Mouse (Mus musculus) embryo, embryonic 11 days (tissue): Measurements from ENCODE around the gene Sirt1.
"Not testable (repeated sequence)": the region's sequence is repeated elsewhere in the genome, so short reads cannot be mapped to it uniquely, and the experiment has no call there.

Experiments
- DNase-seq: peaks from one replicate; pipeline ENCODE4 v3.0.0-alpha.2; 2015

Sirt1 gene

DNA sequence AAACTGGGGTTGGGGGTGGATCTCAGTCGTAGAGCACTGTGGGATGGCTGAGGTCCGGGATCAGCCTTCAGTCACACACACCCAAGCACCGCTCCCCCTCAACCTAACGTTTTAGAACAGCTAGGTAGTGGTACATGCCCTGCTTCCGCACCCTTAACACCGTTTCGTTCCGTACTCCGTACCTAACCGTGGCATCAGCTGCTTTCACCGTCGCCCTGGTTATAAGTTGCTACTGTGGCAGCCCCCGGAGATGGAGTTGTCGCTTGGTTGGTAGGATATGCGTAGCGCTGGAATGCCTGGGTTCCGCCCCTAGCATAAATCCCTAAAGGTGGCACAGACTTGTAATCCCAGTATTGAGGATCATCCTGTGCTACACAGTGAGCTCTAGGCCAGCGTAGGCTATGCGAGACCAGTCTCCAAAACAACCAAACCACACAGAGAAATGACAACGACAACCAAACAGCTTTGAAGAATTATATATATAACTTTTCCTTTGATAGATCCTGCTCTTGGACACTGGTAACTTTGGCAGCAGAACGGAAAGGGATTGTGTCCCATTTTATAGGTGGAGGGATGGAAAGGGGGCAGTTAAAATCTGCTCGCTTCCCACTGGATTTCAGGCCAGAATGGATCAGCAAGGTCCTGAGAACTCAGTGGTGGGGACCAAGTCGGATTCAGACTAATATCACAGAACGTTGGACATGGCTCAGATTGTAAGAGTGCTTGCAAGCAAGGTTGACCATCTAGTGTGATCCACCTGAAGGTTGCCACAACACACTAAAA, at the start of gene Sirt1:
Gene Sirt1 (minus strand): TSS at position 207 of the 783 bp plus-strand sequence.
- peak; percentile 10 for DNase-seq

DNA sequence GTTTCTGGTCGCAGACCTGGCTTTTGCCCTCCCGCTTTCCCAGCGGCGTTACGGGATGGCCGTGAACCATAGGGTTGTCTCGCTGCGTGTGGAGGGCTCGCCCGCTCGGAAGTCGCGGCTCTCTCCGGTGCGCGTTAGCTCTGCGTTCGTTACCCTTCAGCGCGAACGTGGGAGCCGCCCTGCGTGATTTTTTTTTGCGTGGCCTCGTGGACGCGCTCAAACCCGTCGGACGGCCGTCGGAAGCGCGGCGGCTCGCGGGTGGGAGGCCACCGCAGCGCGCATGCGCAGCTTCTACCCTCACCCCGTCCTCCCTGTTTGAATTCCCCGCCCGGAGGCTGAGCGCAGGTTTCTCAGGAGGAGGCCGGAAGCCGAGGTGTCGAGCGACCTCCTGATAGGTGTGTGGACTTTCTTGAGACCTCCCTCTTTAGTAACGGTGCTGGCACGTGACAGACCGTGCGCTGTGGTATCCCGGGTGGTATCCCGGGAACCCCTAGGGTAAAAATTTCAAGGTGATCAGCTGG, 48.3 kb upstream of the Sirt1 start, which contains the start of gene Ctnna3:
Gene Ctnna3 (plus strand): TSS at position 314 of the 521 bp plus-strand sequence.
- DNase-seq: peak; percentile 96

DNA sequence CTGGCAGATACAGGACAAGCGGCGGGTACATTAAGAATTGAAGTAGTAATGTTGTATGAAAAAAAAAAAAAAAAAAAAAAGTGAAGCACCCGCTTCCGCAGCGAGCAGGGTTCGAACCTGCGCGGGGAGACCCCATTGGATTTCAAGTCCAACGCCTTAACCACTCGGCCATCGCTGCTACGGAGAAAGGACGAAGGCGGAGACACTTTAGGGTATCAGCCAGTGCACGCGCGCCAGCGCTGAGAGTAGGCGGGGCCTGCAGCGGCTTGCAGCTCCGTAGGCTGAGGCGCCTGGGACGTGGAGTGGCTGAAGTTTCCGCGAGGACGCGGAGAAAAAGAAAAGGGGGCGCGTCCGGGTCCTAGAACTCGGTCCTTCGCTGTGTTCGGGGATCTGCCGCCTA, 47.9 kb upstream of the Sirt1 start:
- peak; percentile 94 for DNase-seq

DNA sequence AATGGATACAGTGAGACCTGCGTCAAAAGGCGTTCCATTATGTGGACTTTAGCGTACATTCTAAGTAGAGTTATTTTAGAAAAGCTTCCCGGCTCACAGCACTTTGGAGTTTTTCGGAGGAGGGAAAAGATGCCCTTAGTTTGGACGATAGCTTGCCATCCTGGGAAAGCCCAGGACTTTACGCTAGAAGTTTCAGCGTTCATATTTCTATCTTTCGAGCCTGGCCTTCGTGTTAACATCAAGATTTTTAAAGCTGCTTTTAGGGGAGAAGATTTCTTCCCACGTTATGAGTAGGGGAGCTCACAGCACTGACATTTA, 47.5 kb upstream of the Sirt1 start:
- DNase-seq: no peak

DNA sequence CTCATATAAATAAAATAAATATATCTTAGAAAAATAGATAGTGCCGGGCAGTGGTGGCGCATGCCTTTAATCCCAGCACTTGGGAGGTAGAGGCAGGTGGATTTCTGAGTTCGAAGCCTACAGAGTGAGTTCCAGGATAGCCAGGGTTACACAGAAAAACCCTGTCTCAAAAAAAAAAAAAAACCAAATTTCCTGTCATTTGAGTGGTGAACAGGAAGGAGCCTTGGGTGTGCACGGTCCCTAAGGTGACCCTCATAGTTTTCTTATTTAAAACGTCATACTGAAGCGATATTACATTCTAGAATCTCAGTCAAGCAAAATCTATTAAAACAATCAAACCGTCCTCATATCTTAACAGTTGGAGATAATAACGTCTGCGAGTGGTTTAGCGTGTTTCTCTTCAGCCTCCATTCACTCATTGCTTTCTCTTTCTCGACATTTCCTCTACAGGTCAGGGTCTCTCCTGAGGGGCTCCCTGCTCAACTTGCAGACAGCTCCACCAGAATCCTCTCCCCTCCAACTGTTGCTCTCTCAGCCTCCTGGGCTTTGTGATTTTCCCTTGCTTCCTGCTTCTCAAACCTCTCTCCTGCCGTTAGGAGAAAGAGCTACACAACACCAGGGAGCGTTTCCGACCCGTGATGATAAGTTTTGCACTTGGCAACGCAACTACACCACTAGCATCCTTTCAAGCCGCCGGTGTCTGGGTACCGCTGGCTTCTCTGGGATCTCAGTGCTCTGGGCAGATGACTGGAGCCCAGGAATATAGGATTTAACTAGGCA, 46.9 kb upstream of the Sirt1 start:
- DNase-seq: peak; percentile 74

DNA sequence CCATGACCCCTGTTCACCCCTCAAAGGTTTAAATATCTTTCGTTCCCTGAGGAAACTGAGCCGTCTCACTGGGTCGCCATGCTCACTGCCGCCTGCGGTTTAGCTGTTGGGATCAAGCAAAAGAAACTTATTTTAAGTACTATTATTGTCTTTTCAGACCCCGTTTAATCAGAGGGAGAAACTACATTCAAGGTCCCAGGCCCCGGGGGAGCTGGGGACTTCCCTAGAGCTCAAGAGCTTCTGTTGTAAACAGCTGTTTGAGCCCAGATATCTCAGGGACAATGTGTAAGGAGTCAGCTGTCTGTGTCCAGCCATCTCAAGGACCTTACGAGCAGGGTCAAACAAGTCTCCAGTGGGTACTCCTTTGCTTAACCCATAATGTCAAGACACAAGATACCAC, 45.6 kb upstream of the Sirt1 start:
- DNase-seq: no peak

DNA sequence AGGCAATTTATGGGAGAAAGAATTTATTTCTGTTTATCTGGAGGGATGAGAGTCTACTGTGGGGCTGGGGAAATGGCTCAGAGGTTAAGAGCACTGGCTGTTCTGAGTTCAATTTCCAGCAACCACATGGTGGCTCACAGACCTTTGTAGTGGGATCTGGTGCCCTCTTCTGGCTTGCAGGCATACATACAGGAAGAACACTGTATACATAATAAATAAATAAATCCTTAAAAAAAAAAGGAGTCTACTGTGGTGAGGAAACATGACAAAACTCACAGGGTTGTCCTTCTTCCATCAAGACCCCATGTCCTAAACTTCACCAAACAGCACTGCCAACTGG, 42.9 kb upstream of the Sirt1 start:
- DNase-seq: no peak

DNA sequence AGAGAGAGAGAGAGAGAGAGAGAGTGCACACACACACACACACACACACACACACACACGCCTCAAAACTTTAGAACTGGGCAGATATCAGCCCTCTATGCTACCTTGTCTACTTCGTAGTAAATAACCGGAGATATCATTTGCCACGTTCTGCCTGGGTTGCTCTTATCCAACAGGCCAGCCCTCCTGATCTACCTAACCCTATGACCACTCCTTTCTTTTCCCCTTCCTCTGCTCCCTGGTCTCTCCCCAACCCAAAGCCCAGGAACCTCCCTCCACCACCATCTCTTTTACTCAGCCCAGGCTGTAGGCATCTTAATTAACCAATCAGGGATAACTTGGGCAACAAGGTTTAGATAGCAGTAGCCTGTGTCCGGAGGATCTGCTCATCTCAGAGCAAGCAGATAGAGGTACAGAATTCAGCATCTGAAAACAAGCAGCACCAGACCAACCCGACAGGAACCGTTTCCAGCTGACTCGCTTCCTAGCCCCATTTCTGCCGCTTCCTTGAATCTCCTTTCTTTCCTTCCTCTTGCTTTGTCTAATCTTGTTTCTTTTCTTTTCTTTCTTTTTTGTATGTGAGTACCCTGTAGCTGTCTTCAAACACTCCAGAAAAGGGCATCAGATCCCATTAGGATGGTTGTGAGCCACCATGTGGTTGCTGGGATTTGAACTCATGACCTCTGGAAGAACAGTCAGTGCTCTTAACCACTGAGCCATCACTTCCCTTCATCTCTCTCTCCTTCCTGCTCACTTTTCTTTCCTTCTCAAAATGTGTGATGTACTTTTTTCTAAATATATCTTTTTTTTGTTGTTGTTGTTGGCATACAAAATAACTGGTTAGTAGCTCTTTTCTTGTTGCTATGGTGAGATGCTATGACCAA, 42.3 kb upstream of the Sirt1 start:
- no peak for DNase-seq

DNA sequence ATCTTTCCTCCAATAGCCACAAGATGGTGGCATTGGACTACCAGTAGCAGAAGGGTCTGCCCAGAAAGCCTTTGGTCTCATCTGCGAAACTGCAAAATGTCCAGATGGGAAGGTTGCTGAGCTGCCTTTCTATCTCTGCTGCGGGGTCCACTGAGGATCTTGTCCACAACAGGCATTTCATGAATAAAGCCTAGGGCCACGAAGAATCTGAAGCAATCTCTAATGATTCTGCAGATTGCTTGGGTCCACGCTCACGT, 41.2 kb upstream of the Sirt1 start:
- DNase-seq: no peak

DNA sequence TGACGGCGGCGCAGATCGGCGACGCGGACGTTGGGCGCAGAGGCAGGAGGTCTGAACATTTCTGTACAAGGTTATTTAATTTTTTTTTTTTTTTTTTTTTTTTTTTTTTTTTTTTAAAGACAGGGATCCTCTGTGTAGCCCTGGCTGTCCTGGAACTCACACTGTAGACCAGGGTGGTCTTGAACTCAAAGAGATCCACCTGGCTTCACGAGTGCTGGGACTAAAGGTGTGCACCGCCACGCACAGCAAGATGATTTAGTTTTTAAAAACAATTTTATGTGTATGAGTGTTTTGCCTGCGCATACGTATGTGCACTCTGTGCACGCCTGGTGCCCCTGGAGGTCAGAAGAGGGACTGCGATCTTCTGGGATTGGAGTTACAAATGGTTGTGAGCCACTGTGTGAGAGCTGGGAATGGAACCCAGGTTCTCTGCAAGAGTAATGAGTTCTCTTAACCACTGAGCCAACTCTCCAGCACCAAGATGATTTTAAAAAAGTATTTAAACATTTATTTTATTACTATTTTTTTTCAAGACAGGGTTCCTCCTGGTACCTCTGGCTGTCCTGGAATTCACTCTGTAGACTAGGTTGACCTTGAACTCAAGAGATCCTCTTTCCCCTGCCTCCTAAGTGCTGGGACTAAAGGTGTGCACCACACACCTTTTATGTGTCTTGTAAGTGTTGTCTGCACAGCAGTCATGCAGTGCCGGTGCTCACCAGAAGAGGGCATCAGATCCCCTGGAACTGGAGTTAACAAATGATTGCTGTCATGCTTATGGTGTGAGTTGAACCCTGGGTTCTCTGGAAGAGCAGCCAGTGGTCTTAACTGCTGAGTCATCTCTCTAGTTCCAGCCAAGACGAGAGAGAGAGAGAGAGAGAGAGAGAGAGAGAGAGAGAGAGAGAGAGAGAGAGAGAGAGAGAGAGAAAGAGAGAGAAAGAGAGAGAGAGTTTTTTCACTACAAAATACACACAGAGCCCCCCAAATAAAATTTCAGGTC, 40.5 kb upstream of the Sirt1 start, which contains the start of gene Gm7075:
Gene Gm7075 (minus strand): TSS at position 51 of the 997 bp plus-strand sequence.
- no peak for DNase-seq

DNA sequence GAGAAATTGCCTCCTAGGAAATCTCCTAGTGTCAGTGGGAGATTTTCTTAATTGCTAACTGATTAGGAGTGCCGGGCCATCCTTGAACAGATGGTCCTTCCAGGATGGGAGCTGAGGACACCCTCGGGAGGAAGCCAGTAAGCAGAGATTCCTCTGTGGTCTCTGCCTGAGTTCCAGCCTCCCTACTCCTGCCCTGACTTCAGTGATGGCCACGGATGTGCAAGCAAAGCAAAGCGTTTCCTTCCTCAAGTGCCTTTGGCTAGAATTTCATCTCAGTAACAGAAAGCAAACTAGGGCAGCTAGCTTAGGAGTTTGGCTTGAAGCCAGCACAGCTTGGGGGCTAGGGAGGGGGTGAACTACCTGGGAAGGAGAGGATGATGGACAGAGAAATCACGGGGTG, 35.6 kb upstream of the Sirt1 start:
- no peak for DNase-seq

DNA sequence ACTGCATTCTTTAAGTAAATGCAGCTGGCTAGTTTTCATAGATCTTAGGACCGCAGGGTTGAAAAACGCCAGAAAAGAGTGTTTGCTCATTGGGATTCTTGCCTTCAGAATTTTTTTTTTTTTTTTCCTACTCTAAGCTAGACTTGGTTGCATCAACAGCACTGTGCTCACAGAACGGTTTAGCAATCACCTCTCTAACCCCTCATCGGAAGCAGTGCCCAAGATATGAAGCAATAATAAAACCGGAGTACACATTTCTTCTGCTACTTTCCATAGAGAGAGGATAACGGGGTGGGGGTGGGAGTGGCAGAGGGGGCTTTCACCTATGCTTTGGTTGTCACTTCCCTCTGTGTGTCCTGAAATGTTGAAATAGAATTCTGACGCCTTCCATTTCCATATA, 34.3 kb upstream of the Sirt1 start:
- no peak for DNase-seq

DNA sequence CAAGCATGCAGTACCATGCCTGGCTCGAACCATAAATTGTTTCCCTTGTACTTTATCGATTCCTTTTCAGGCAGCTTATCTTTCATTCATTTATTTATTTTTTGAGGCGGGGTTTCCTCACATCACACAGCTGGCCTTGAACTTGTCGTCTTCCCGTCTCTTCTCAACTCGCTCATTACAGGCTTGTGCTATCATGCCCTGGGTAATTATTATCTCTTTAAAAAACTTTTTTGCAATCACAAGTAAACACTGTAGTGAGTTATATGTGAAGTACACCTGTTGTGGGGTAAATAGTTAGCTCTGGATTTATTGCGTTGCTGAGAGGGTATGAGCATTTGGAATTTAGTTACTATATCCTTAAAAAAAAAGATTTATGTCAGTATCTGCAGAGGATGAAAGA, 33.8 kb upstream of the Sirt1 start:
- no peak for DNase-seq

DNA sequence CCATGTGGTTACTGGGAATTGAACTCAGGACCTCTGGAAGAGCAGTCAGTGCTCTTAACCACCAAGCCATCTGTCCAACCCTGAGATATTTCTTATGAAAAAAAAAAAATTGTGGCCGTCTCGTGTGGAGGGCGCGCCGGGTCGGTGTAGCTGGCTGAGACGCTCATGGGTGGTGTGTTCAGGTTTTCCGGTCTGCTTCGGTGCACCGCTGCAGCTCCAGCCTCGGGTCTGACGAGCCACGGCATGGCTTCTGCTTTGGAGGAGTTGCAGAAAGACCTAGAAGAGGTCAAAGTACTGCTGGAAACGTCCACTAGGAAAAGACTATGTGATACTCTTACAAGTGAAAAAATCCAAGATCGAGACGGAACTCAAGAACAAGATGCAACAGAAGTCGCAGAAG, 31.3 kb upstream of the Sirt1 start:
- no peak for DNase-seq

DNA sequence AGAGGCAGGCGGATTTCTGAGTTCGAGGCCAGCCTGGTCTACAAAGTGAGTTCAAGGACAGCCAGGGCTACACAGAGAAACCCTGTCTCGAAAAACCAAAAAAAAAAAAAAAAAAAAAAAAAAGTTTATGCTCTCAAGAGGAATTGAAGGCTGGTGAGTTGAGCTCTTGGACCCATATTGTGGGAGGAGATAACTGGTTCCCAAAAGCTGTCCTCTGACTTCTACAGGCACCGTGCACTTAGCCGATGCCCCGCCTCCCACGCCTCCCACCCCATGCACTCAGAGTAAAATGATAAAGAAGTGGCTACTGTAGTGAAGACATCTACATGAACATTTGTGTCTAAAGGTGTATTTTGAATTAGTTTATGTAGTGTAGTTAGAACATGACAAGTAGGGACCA, 30.2 kb upstream of the Sirt1 start:
- not testable (repeated sequence) for DNase-seq

DNA sequence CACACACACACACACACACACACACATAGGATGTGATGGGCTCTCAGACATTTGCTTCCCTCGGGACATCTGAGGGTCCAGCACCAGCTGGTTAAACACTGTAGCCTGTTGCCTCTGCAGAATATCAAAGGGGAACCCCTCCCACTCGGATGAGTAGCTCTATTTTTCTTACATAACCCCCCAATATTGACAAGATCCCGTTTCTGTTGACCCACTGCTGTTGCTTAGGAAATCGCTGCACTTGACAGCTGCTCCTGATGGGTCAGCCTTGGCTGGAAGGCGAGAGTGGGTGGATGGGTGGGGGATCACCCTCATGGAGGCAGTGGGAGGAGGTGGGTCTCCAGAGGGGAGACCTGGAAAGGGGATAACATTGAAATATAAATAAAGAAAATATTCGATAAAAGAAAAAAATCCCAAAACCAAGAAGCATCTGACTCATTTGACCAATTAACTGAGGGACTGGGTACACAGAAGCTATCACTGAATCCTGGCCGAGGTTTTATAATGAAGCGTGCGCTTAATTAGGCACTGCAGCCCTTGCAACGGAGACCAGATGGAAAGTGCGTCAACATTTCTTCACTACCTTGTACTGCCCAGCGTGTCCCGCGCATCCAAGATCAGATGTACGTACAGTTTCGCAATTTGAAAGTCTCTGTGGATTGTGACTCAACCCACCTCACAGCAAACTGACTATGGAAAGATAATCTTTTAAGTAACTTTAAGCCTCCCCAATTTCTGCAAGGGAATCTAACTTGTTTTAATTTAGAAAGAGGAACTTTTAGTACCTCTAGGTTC, 28.9 kb upstream of the Sirt1 start:
- DNase-seq: peak; percentile 44

DNA sequence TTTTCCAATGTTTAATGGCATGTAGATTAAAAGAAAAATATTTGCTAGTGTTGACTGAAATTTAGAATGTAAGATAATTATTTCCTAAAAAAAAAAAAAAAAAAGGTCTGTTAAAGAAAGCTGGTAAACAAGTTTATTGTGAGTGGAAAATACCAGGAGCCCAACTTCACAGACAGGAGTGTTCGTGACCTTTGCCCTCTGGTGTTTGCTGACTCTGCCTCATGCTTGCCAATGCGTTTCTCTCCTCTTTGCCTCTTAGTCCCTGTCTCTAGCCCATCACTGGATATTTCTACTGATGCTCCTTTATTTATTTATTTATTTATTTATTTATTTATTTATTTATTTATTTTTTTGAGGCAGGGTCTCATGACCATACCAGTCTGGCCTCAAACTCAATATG, 22.1 kb upstream of the Sirt1 start:
- DNase-seq: no peak

DNA sequence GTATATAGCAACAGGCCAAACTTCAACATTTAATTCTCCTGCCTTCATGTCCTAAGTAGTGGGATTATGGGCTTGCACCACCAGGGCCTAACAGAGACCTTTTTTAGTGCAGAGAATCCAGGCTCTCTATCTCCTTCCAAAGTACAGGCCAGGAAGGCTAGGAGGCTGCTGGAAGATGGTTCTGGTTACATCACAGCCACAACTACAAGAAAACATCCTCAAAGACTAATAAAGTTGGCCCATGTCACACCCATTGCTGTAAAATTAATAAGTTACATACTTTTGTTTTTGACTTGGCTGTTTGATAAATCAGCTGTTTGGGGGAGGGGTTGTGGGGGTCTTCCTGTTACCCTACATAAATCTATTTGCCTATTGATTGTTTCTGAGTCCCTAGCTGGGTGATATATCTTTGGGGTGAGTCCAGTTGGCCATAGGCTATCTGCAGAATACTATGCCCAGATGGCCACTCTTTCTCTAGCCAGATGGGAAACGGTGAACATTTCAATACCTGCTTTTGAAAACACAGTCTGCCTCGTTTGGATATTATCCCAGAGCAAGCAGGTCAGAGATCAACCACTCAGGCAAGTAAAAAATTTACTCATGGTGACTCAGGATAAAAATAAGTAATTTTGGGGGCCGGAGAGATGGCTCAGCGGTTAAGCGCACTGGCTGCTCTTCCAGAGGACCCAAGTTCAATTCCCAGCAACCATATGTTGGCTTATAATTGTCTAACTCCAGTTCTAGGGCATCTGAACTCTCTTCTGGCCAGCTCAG, 21.4 kb upstream of the Sirt1 start:
- no peak for DNase-seq

DNA sequence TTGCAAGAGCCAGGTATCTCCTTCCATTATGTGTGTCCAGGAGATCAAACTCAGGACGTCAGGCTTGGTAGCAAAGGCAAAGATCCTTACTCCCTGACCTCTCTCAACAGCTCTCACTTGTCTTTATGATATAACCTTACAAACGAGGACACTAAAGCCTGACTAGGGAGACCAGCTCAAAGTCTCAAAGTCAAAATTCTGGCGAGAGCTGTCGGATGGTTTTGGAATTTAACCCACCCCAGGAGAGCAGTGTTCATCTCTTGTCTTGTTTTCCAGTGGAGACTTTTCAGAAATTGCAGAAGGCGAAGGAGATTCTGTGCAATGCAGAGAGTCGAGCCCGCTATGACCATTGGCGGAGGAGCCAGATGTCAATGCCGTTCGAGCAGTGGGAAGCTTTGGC, 15.5 kb upstream of the Sirt1 start:
- DNase-seq: no peak

DNA sequence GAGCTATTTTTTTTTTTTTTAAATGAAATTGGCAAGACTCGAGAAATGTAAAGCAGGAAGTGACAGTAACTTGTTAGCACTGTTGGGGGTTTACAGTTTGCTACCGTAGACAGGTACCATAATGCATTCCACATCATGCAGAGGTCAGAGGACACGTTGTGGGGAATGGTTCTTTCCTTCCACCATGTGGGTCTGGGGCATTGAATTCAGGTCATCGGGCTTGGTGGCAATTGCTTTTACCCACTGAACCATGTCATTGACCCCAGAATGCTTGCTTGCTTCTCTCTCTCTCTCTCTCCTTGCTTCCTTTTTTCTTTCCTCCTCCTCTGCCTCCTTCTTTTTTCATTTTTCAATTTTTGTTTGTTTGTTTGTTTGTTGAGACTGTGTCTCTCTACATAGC, 7.4 kb upstream of the Sirt1 start:
- no peak for DNase-seq

DNA sequence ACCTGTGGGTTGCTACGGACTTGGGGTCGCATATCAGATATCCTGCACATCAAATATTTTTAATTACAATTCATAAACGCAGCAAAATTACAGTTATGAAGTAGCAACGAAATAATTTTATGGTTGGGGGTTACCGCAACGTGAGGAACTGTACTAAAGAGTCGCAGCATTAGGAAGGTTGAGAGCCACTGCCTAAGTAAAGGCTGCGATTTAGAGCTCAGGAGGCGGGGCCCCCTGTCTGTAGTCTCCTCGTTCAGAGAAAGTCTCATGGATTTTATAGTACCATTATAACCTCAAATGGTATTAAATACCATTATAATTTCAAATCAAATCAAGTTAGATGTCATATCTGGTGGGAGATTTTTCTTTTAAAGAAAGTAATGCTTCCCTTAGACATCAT, 5.5 kb upstream of the Sirt1 start:
- peak; percentile 34 for DNase-seq
